Mouse (Mus musculus): ENCODE measurements around the gene Stra6. TPM values are rescaled to one million over a fixed set of nuclear protein-coding genes. Genes with fewer than 3 reads are reported as not detected.

Gene Stra6
- polyA plus RNA-seq, 1 experiment from 2014 or later: 53.7 TPM

GRCm38 (mm10) chr9:58116024-58116651, 52.5 kb downstream of the Stra6 start:
- Histone ChIP-seq H3K36me3 (ENCODE audit: control insufficient read depth, insufficient read depth, low read length) (no peaks in the 10 kb centered on the region), H3K9ac (ENCODE audit: low read length) (no peak overlapping the region), H3K4me1 (ENCODE audit: control insufficient read depth, insufficient read depth, low read length) (peaks cover 38% of the 10 kb centered on the region), H3K9me3 (ENCODE audit: control insufficient read depth, low read length) (no peaks in the 10 kb centered on the region), H3K27ac (replicated peaks; ENCODE audit: low read depth, low read length) (no peak overlapping the region), H3K27me3 (ENCODE audit: control insufficient read depth, insufficient read depth, low read length) (0 out of 2 replicates have a peak, but pooled peaks cover 2% of the 10 kb centered on the region), H3K4me3 (ENCODE audit: low read depth, low read length) (no peak overlapping the region), H3K4me2 (ENCODE audit: low read depth, severe bottlenecking) (no peak overlapping the region)
- 29% methylated on average over 7 of the region's 7 CpGs for WGBS
- DNase-seq (ENCODE audit: low spot score) (no peak), ATAC-seq (ENCODE audit: insufficient number of reproducible peaks, low FRiP score, low TSS enrichment, low read depth) (no peak)

GRCm38 (mm10) chr9:58118671-58119070, 55.1 kb downstream of the Stra6 start, which contains the start of gene Ccdc33:
Ccdc33 (minus strand) TSS chr9:58118823.
- ATAC-seq (ENCODE audit: insufficient number of reproducible peaks, low FRiP score, low TSS enrichment, low read depth) (no peak), DNase-seq (ENCODE audit: low spot score) (no peak)
- Histone ChIP-seq H3K36me3 (ENCODE audit: control insufficient read depth, insufficient read depth, low read length) (no peaks in the 10 kb centered on the region), H3K9ac (ENCODE audit: low read length) (no peak within 1 kb of the TSS), H3K9me3 (ENCODE audit: control insufficient read depth, low read length) (no peaks in the 10 kb centered on the region), H3K27ac (replicated peaks; ENCODE audit: low read depth, low read length) (no peak within 1 kb of the TSS), H3K4me3 (ENCODE audit: low read depth, low read length) (no peak within 1 kb of the TSS), H3K4me2 (ENCODE audit: low read depth, severe bottlenecking) (no peak within 1 kb of the TSS; the same call in 1 of the 2 replicates), H3K4me1 (ENCODE audit: control insufficient read depth, insufficient read depth, low read length) (peaks cover 22% of the 10 kb centered on the region), H3K27me3 (ENCODE audit: control insufficient read depth, insufficient read depth, low read length) (0 out of 2 replicates have a peak, but pooled peaks cover 2% of the 10 kb centered on the region)
- WGBS: 10% methylated on average over 2 of the region's 2 CpGs

- H3K4me2 ChIP-seq (ENCODE audit: low read depth, severe bottlenecking): no peak overlapping the region
- ATAC-seq (ENCODE audit: insufficient number of reproducible peaks, low FRiP score, low TSS enrichment, low read depth) (no peak), DNase-seq (ENCODE audit: low spot score) (no peak)
- no peaks in the 10 kb centered on the region for H3K27me3 ChIP-seq (ENCODE audit: control insufficient read depth, insufficient read depth, low read length)
- no peaks in the 10 kb centered on the region for H3K9me3 ChIP-seq (ENCODE audit: control insufficient read depth, low read length)
- 47% methylated on average over 3 of the region's 3 CpGs for WGBS
- no peak overlapping the region for H3K4me3 ChIP-seq (ENCODE audit: low read depth, low read length)
- H3K27ac ChIP-seq (replicated peaks; ENCODE audit: low read depth, low read length): no peak overlapping the region
- H3K9ac ChIP-seq (ENCODE audit: low read length): no peak overlapping the region
- H3K36me3 ChIP-seq (ENCODE audit: control insufficient read depth, insufficient read depth, low read length): no peaks in the 10 kb centered on the region
- H3K4me1 ChIP-seq (ENCODE audit: control insufficient read depth, insufficient read depth, low read length): peaks cover 42% of the 10 kb centered on the region
Observed at GRCm38 (mm10) chr9:58125085-58125484, 61.5 kb downstream of the Stra6 start.

- Histone ChIP-seq H3K4me3 (ENCODE audit: low read depth, low read length) (no peak overlapping the region), H3K27me3 (ENCODE audit: control insufficient read depth, insufficient read depth, low read length) (no peaks in the 10 kb centered on the region), H3K4me2 (ENCODE audit: low read depth, severe bottlenecking) (no peak overlapping the region), H3K9ac (ENCODE audit: low read length) (no peak overlapping the region), H3K4me1 (ENCODE audit: control insufficient read depth, insufficient read depth, low read length) (peaks cover 46% of the 10 kb centered on the region), H3K36me3 (ENCODE audit: control insufficient read depth, insufficient read depth, low read length) (no peaks in the 10 kb centered on the region), H3K27ac (replicated peaks; ENCODE audit: low read depth, low read length) (no peak overlapping the region), H3K9me3 (ENCODE audit: control insufficient read depth, low read length) (no peaks in the 10 kb centered on the region)
- WGBS: 26% methylated on average over 4 of the region's 4 CpGs
- DNase-seq (ENCODE audit: low spot score): no peak
- ATAC-seq (ENCODE audit: insufficient number of reproducible peaks, low FRiP score, low TSS enrichment, low read depth): no peak
Observed at GRCm38 (mm10) chr9:58125811-58126210, 62.2 kb downstream of the Stra6 start.

- peak overlapping the region; percentile 54 for H3K9ac ChIP-seq (ENCODE audit: low read length)
- H3K4me1 ChIP-seq (ENCODE audit: control insufficient read depth, insufficient read depth, low read length): peaks cover 66% of the 10 kb centered on the region
- peak overlapping the region; percentile 51 for H3K4me2 ChIP-seq (ENCODE audit: low read depth, severe bottlenecking)
- DNase-seq (ENCODE audit: low spot score) (peak; percentile 83), ATAC-seq (ENCODE audit: insufficient number of reproducible peaks, low FRiP score, low TSS enrichment, low read depth) (peak; percentile 84)
- peak overlapping the region; percentile 89 for H3K27ac ChIP-seq (replicated peaks; ENCODE audit: low read depth, low read length)
- H3K27me3 ChIP-seq (ENCODE audit: control insufficient read depth, insufficient read depth, low read length): no peaks in the 10 kb centered on the region
- WGBS: under 1% methylated on average over 13 of the region's 13 CpGs
- H3K4me3 ChIP-seq (ENCODE audit: low read depth, low read length): peak overlapping the region; percentile 28
- no peaks in the 10 kb centered on the region for H3K9me3 ChIP-seq (ENCODE audit: control insufficient read depth, low read length)
- H3K36me3 ChIP-seq (ENCODE audit: control insufficient read depth, insufficient read depth, low read length): no peaks in the 10 kb centered on the region
Observed at GRCm38 (mm10) chr9:58128926-58129413, 65.4 kb downstream of the Stra6 start.

- peak overlapping the region; percentile 54 for H3K9ac ChIP-seq (ENCODE audit: low read length)
- no peak for ATAC-seq (ENCODE audit: insufficient number of reproducible peaks, low FRiP score, low TSS enrichment, low read depth)
Observed at GRCm38 (mm10) chr9:58129508-58129907, 65.9 kb downstream of the Stra6 start.

GRCm38 (mm10) chr9:58130909-58131308, 67.3 kb downstream of the Stra6 start:
- Histone ChIP-seq H3K4me1 (ENCODE audit: control insufficient read depth, insufficient read depth, low read length) (peaks cover 71% of the 10 kb centered on the region), H3K27ac (replicated peaks; ENCODE audit: low read depth, low read length) (no peak overlapping the region), H3K4me2 (ENCODE audit: low read depth, severe bottlenecking) (peak overlapping the region; percentile 51; the same call in 1 of the 2 replicates), H3K4me3 (ENCODE audit: low read depth, low read length) (no peak overlapping the region), H3K9me3 (ENCODE audit: control insufficient read depth, low read length) (no peaks in the 10 kb centered on the region), H3K9ac (ENCODE audit: low read length) (no peak overlapping the region), H3K27me3 (ENCODE audit: control insufficient read depth, insufficient read depth, low read length) (no peaks in the 10 kb centered on the region), H3K36me3 (ENCODE audit: control insufficient read depth, insufficient read depth, low read length) (no peaks in the 10 kb centered on the region)
- 54% methylated on average over 3 of the region's 3 CpGs for whole genome bisulfite sequencing
- DNase-seq (ENCODE audit: low spot score) (no peak), ATAC-seq (ENCODE audit: insufficient number of reproducible peaks, low FRiP score, low TSS enrichment, low read depth) (no peak)

More at GRCm38 (mm10) chr9:58129508-58129907, 65.9 kb downstream of the Stra6 start:
- H3K4me2 ChIP-seq (ENCODE audit: low read depth, severe bottlenecking): peak overlapping the region; percentile 51
- H3K36me3 ChIP-seq (ENCODE audit: control insufficient read depth, insufficient read depth, low read length): no peaks in the 10 kb centered on the region
- no peaks in the 10 kb centered on the region for H3K27me3 ChIP-seq (ENCODE audit: control insufficient read depth, insufficient read depth, low read length)
- H3K4me3 ChIP-seq (ENCODE audit: low read depth, low read length): peak overlapping the region; percentile 28
- H3K27ac ChIP-seq (replicated peaks; ENCODE audit: low read depth, low read length): peak overlapping the region; percentile 89
- H3K9me3 ChIP-seq (ENCODE audit: control insufficient read depth, low read length): no peaks in the 10 kb centered on the region
- DNase-seq (ENCODE audit: low spot score): peak; percentile 55
- WGBS: 5% methylated on average over 8 of the region's 8 CpGs
- peaks cover 66% of the 10 kb centered on the region for H3K4me1 ChIP-seq (ENCODE audit: control insufficient read depth, insufficient read depth, low read length)

- no peak overlapping the region for H3K27ac ChIP-seq (replicated peaks; ENCODE audit: low read depth, low read length)
- peaks cover 76% of the 10 kb centered on the region for H3K4me1 ChIP-seq (ENCODE audit: control insufficient read depth, insufficient read depth, low read length)
- H3K27me3 ChIP-seq (ENCODE audit: control insufficient read depth, insufficient read depth, low read length): no peaks in the 10 kb centered on the region
- ATAC-seq (ENCODE audit: insufficient number of reproducible peaks, low FRiP score, low TSS enrichment, low read depth): no peak
- H3K9me3 ChIP-seq (ENCODE audit: control insufficient read depth, low read length): no peaks in the 10 kb centered on the region
- H3K4me2 ChIP-seq (ENCODE audit: low read depth, severe bottlenecking): no peak overlapping the region
- WGBS: 75% methylated on average over 7 of the region's 7 CpGs
- no peak for DNase-seq (ENCODE audit: low spot score)
- no peaks in the 10 kb centered on the region for H3K36me3 ChIP-seq (ENCODE audit: control insufficient read depth, insufficient read depth, low read length)
- H3K9ac ChIP-seq (ENCODE audit: low read length): no peak overlapping the region
- H3K4me3 ChIP-seq (ENCODE audit: low read depth, low read length): no peak overlapping the region
Observed at GRCm38 (mm10) chr9:58131735-58132134, 68.1 kb downstream of the Stra6 start.
